Mouse (Mus musculus): Measurements from ENCODE around the gene Ston2. TPM values are rescaled to one million over a fixed set of nuclear protein-coding genes. Genes with fewer than 3 reads are reported as not detected.

Ston2 gene
- polyA plus RNA-seq (2012; rRNA removed) = 5.8 and 6.7 TPM in 2 replicates

DNA sequence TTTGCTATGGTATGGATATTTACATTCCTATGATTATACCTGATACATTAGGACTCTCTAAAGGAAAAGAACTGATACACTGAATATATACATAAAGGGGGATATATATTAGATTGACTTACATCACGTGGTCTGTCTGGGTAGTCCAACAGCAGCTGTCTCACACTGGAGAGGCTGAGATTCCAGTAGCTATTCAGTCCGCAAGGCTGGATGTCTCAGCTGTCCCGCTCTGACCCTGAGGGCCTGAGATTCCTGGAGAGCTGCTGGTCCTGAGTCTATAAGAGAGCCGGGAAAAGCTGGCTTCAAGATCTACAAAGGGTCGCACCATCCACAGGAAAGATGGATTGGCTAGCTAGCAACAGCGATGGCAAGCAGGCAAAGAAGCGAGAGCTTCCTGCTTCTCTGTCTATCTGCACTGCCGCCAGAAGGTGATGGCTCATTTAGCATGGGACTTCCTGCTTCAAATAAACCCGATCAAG is at the start of gene Ston2:
Ston2 (minus strand) TSS at position 429 of the 479 bp plus-strand sequence.

DNA sequence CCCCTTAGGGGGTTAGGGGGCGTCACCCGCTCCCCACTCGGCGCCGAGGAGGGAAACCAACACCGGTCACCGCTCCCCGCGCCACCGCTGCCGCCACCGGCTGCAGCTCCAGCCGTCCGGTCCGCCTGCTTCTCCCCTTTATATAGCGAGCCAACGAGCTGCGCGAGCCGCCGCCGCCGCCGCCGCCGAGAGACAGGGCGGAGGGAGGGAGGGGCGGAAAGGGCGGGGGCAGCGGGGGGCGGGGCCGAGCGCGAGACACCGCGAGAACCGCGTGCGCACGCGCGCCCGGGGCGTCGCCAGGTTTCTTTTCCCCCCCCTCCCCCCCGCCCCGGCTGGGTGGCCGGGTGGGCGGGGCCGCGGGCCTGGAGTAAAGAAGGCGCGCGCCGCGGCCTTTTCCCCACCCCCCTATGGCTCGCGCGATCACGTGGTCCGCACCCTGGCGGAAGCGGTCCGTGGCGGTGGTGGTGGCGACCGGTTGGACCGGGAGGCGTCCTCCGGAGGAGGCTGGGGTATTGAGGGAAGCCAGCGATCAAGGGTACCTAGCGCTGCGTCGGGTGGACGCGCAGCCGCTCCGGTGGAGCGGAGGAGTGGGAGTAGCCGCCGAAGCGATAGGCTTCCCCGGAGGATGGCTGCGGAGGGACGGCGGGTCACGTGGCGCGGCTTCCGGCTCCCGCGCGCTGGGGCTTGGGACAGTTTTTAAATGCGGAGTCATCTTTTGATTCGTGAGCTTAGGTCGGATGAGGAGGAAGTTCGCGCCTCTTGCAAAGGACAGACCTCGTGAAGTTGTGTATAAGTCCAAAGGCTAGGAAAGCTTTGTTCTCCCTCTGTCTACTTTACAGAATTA is 198.1 kb downstream of the Ston2 start, which contains the start of gene Gtf2a1:
Gtf2a1 (minus strand) TSS at position 641 of the 844 bp plus-strand sequence.

Other genes starting within 250 kb of the Ston2 start
- gene Gtf2a1, start 197.9 kb downstream of the Ston2 start, polyA plus RNA-seq (2012; rRNA removed) = 3.9 and 4.9 TPM in 2 replicates
- 11.7 and 12.0 TPM in 2 replicates for gene Sel1l, start 60.8 kb upstream of the Ston2 start, polyA plus RNA-seq (2012; rRNA removed)